Mouse (Mus musculus) liver, embryonic 14.5 days (tissue): Measurements from ENCODE around the gene Clasp1.

Source experiments
- CTCF ChIP-seq: IDR thresholded peaks from 2 replicates; pipeline ENCODE4 v1.5.1; 2016; ENCODE audit warnings: antibody characterized with exemption, low read depth, control low read depth
- EP300 ChIP-seq: IDR thresholded peaks from 2 replicates; pipeline ENCODE4 v1.6.1; 2016; ENCODE audit warnings: antibody characterized with exemption, low read depth

DNA sequence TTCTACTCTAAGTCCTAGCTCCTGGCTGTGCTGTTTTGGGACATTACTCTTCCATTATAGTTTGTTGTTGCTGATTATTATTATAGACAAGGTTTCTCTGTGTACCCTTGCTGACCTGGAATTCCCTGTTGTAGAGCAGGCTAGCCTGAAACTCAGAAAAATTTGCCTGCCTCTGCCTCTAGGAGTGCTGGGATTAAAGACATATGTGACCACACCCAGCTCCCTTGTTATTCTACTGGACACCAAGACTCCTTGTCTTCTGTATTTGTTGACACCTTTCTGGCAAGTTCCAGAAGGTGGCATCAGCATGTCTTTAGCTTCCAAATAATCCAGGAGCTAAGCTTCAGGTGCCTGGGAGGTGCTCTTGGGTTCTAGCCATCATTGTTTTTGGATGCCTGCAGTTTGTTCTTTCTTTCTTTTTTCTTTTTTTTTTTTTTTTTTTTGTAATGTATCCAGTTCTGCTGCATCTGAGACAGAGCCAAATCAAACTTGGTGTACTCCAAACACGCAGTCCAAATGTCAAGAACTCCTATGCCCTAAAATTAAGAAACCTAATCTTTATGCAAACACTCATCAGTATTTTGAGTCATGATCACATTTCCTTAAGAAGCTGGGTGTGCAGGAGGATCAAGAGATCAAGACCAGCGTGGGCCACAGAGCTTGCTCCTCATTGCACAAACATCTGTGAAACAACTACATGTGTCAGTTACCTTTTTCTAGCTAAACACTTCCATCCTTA is 208.8 kb downstream of the Clasp1 start:
- TF ChIP-seq CTCF (no peak), EP300 (no peak)
